Mouse (Mus musculus) forebrain, embryonic 15.5 days (tissue): ENCODE results near the gene Rbfox1. TPM values are rescaled to one million over a fixed set of nuclear protein-coding genes. Genes with fewer than 3 reads are reported as not detected.

Experiments
- ATAC-seq: fragments of 200-750 bp; cut with Nextera tagmentation; replicated peaks from 2 replicates; pipeline ENCODE4 v1.8.0; 2017; ENCODE audit warnings: mild to moderate bottlenecking, moderate TSS enrichment, moderate library complexity
- H3K27ac ChIP-seq: fragments of 300-500 bp; sonication (generic); replicated peaks from 2 replicates; pipeline ENCODE4 v1.5.1; 2015; ENCODE audit warnings: mild to moderate bottlenecking, inconsistent platforms
- H3K27me3 ChIP-seq: fragments of 300-500 bp; sonication (generic); 2 replicates; pipeline ENCODE4 v1.6.1; 2015; ENCODE audit warnings: inconsistent platforms
- H3K36me3 ChIP-seq: fragments of 300-500 bp; sonication (generic); 2 replicates; pipeline ENCODE4 v1.6.1; 2015; ENCODE audit warnings: mild to moderate bottlenecking, inconsistent platforms
- H3K4me1 ChIP-seq: fragments of 300-500 bp; sonication (generic); 2 replicates; pipeline ENCODE4 v1.6.1; 2015; ENCODE audit warnings: inconsistent platforms
- H3K4me2 ChIP-seq: fragments of 300-500 bp; sonication (generic); replicated peaks from 2 replicates; pipeline ENCODE4 v1.6.1; 2015; ENCODE audit warnings: mild to moderate bottlenecking, inconsistent platforms
- H3K4me3 ChIP-seq: fragments of 300-500 bp; sonication (generic); 2 replicates; pipeline ENCODE4 v1.5.1; 2015; ENCODE audit warnings: mild to moderate bottlenecking, inconsistent platforms
- H3K9ac ChIP-seq: fragments of 300-500 bp; sonication (generic); replicated peaks from 2 replicates; pipeline ENCODE4 v1.6.1; 2015; ENCODE audit warnings: mild to moderate bottlenecking, inconsistent platforms
- H3K9me3 ChIP-seq: fragments of 300-500 bp; sonication (generic); 2 replicates; pipeline ENCODE4 v1.6.1; 2016; ENCODE audit warnings: inconsistent platforms
- WGBS: fragments of 180-500 bp; shearing (Covaris S2); methylation state at CpG from one replicate; pipeline ENCODE4 v1.1.7; 2015; ENCODE audit warnings: mixed read lengths; 5-methylcytosine and 5-hydroxymethylcytosine counted together
- polyA plus RNA-seq: library from polyadenylated mRNA; unstranded; fragments of >200 nt; fragmentation: Nextera tagmentation; extraction: Ambion mirVana; gene quantifications from 2 replicates; pipeline ENCODE4 v1.2.1, GENCODE M21; 2015

Gene Rbfox1
- polyA plus RNA-seq, 1 experiment from 2014 or later = 173 TPM

- Histone ChIP-seq H3K36me3 (no peaks in the 10 kb centered on the region), H3K27ac (no peak overlapping the region), H3K4me3 (no peak overlapping the region), H3K9me3 (no peaks in the 10 kb centered on the region), H3K27me3 (no peaks in the 10 kb centered on the region), H3K4me1 (no peaks in the 10 kb centered on the region), H3K4me2 (no peak overlapping the region), H3K9ac (no peak overlapping the region)
- 51% methylated on average over 16 of the region's 16 CpGs for WGBS
- ATAC-seq = no peak
Measured at GRCm38 (mm10) chr16:7292985-7293805, 1408.0 kb downstream of the Rbfox1 start.

DNA sequence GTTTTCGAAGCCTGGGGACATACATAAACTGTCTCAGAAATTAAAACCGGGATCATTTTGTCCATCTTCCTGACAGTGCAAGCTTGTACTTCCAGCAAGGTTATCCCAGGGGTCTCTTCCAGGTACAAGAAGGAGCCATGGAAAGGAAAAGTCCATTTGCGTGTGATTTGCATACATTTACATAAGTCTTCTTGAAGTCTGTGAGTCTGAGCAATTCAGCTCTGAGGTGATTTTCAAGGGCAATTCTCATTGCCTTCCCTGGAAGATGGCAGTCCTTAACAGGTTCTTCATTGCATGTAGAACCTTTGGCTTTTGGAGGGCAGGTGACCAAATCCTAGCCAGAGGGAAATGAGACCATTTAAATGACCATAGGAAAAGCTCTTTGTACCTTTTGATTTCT, 1417.3 kb downstream of the Rbfox1 start:
- no peak overlapping the region for H3K9ac ChIP-seq
- WGBS = 61% methylated on average over 3 of the region's 3 CpGs
- H3K4me1 ChIP-seq = no peaks in the 10 kb centered on the region
- no peak overlapping the region for H3K4me3 ChIP-seq
- H3K27me3 ChIP-seq = no peaks in the 10 kb centered on the region
- H3K9me3 ChIP-seq = no peaks in the 10 kb centered on the region
- H3K36me3 ChIP-seq = no peaks in the 10 kb centered on the region
- no peak overlapping the region for H3K4me2 ChIP-seq
- no peak overlapping the region for H3K27ac ChIP-seq
- ATAC-seq = no peak

DNA sequence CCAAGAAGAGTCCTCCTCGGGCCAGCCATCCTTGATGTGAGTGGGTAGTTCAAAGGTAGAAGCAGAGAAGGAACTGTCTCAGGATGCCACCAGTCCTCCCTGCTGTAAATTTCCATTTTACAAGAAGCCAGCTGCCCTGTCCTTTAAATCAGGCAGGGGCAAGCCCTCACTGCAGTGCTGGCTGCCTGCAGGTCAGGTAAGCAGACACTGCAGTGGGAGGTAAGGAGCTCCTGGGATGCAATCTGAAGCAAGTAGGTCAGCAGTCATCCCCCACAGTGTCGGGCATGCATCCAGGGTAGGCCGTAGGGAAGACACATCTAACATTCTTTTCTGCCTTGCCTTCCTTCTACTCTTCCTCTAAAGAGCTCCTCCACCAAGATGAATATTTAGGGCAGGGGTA, 1444.0 kb downstream of the Rbfox1 start:
- Histone ChIP-seq H3K4me1 (no peaks in the 10 kb centered on the region), H3K27me3 (no peaks in the 10 kb centered on the region), H3K36me3 (no peaks in the 10 kb centered on the region; the same call in 1 of the 2 replicates), H3K27ac (no peak overlapping the region), H3K9ac (no peak overlapping the region), H3K9me3 (no peaks in the 10 kb centered on the region), H3K4me3 (no peak overlapping the region), H3K4me2 (no peak overlapping the region)
- 76% methylated on average over 3 of the region's 3 CpGs for WGBS
- ATAC-seq = no peak

DNA sequence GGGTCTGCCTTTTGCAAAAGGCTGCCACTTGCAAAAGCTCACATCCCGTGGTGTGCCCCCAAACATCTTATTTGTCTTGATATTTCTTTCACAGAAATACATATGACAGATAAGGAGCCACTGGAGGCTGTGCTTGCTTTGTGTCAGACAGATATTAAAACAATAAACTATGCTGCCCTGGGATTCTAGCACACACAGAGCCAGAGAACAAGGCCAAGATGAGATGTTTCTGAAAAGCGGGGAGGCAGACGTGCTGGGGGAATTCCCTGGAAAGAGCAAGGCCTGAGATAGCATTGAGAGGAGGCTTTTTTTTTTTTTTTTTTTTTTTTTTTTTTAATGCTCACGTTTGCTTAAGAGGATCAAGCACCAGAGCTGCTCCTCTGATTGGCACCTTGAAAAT, 1456.0 kb downstream of the Rbfox1 start:
- no peak for ATAC-seq

DNA sequence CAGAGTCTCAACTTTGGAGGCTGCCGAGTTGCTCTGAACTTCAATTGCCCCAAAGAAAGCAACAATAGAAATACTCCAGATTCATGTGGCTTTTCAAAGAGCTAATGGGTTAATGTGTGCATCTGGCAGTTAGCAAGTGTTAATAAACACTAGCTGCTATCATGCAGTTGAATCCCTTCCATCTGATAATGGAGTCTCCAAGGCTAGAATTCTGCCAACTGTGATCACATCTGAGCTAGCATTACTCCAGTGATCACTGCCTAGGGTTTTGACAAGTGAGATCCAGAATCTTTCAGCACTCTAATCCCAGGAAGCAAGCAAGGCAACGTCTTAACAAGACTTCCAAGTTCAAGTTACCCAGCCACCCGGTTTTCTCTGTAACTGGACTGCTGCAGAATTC, 1460.1 kb downstream of the Rbfox1 start:
- peak; percentile 43; the same call in 1 of the 2 replicates for ATAC-seq

More for the DNA sequence above, 1456.0 kb downstream of the Rbfox1 start:
- Histone ChIP-seq H3K4me1 (peaks cover 13% of the 10 kb centered on the region), H3K4me3 (no peak overlapping the region), H3K9ac (no peak overlapping the region), H3K27me3 (peaks cover 20% of the 10 kb centered on the region; the same call in 1 of the 2 replicates), H3K27ac (no peak overlapping the region), H3K9me3 (no peaks in the 10 kb centered on the region), H3K4me2 (no peak overlapping the region), H3K36me3 (no peaks in the 10 kb centered on the region)
- WGBS = 36% methylated on average over 4 of the region's 4 CpGs

DNA sequence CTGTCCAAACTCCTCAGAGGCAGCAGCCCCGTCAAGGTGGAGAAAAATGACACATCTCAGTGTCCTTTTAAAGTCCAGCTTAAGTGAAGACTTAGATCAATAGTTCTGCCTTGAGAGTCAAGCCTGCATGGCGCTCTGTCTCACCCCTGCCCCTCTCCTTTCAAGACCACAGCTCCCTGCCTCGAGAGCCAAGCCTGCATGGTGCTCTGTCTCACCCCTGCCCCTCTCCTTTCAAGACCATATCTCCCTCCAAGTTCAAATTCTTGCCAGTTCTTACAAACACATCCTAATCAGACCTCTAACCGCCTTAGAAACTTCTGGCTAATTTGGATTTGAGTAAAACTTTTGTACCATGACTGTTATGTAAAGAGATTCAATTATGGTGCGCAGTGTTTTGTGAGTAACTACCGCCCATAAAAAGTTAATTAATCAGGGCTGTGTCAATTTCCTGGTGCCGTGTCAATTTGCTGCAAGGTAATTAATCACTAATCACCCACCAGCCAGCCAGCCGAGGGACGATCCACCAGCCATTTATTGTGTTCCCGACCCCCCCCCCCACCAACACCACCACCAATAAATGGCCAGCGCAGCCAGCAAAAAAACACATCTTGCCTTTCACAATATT, 1461.0 kb downstream of the Rbfox1 start:
- Histone ChIP-seq H3K4me3 (no peak overlapping the region), H3K4me1 (peaks cover 20% of the 10 kb centered on the region), H3K9me3 (no peaks in the 10 kb centered on the region), H3K4me2 (no peak overlapping the region), H3K27me3 (peaks cover 34% of the 10 kb centered on the region; the same call in 1 of the 2 replicates), H3K36me3 (no peaks in the 10 kb centered on the region), H3K9ac (no peak overlapping the region), H3K27ac (no peak overlapping the region)
- WGBS = 9% methylated on average over 11 of the region's 11 CpGs
- peak; percentile 60 for ATAC-seq

More for the DNA sequence above, 1460.1 kb downstream of the Rbfox1 start:
- Histone ChIP-seq H3K36me3 (no peaks in the 10 kb centered on the region), H3K9me3 (no peaks in the 10 kb centered on the region), H3K4me1 (peaks cover 20% of the 10 kb centered on the region), H3K4me3 (no peak overlapping the region), H3K27ac (no peak overlapping the region), H3K27me3 (peaks cover 30% of the 10 kb centered on the region; the same call in 1 of the 2 replicates), H3K9ac (no peak overlapping the region), H3K4me2 (no peak overlapping the region)
- 39% methylated on average over 3 of the region's 3 CpGs for WGBS

- WGBS = 28% methylated on average over 7 of the region's 7 CpGs
- ATAC-seq = no peak
Measured at GRCm38 (mm10) chr16:7347522-7348165, 1462.5 kb downstream of the Rbfox1 start.

DNA sequence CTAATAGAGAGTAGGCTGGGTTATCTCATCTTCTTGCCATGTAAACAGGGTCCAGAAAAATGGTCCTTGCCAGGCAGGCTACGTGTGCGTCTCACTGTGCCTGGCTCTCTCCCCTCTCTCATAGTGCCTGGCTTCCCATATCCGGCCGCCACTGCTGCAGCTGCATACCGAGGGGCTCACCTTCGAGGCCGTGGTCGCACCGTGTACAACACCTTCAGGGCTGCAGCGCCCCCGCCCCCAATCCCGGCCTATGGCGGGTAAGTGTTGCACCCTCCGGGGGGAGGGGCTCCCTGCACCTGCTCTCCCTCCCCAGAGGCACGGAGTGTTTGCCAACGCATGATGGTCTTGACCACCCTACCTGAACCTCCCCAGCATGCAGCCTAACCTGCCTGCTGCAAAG, 1467.7 kb downstream of the Rbfox1 start:
- Histone ChIP-seq H3K4me3 (no peak overlapping the region), H3K9me3 (no peaks in the 10 kb centered on the region), H3K27me3 (peaks cover 19% of the 10 kb centered on the region; the same call in 1 of the 2 replicates), H3K27ac (no peak overlapping the region), H3K4me2 (no peak overlapping the region), H3K4me1 (0 out of 2 replicates have a peak, but pooled peaks cover 3% of the 10 kb centered on the region), H3K36me3 (no peaks in the 10 kb centered on the region), H3K9ac (no peak overlapping the region)
- 73% methylated on average over 16 of the region's 16 CpGs for WGBS
- no peak for ATAC-seq

More at GRCm38 (mm10) chr16:7347522-7348165, 1462.5 kb downstream of the Rbfox1 start:
- H3K4me2 ChIP-seq = no peak overlapping the region
- no peak overlapping the region for H3K27ac ChIP-seq
- peaks cover 28% of the 10 kb centered on the region; the same call in 1 of the 2 replicates for H3K27me3 ChIP-seq
- no peak overlapping the region for H3K4me3 ChIP-seq
- H3K36me3 ChIP-seq = no peaks in the 10 kb centered on the region
- H3K4me1 ChIP-seq = peaks cover 20% of the 10 kb centered on the region
- no peaks in the 10 kb centered on the region for H3K9me3 ChIP-seq
- H3K9ac ChIP-seq = no peak overlapping the region

DNA sequence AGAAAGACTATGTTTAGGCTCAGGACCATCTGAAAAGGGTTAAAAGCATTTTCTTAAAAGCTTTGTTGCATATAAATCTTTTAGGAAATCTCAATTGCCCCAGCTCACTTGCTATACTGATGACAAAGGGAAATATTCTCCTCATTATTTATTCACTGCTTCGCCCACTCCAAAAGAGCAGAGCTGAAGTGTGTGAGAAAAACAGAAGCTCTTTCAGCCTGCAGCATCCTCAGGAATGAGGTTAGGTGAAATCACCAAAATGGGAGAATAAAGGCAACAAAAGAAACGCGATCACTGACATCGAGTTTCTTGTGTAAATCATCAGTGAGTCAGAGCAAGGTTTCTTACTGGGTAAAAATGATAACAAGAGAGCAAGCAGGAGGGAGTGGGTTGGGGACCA, 1469.0 kb downstream of the Rbfox1 start:
- WGBS = 35% methylated on average over 4 of the region's 4 CpGs
- Histone ChIP-seq H3K27ac (no peak overlapping the region), H3K4me1 (peaks cover 11% of the 10 kb centered on the region), H3K9me3 (no peaks in the 10 kb centered on the region), H3K36me3 (no peaks in the 10 kb centered on the region), H3K4me3 (no peak overlapping the region), H3K9ac (no peak overlapping the region), H3K27me3 (peaks cover 13% of the 10 kb centered on the region; the same call in 1 of the 2 replicates), H3K4me2 (no peak overlapping the region)
- no peak for ATAC-seq

GRCm38 (mm10) chr16:7359043-7359442, 1473.9 kb downstream of the Rbfox1 start:
- H3K9me3 ChIP-seq = no peaks in the 10 kb centered on the region
- H3K4me3 ChIP-seq = no peak overlapping the region
- no peak overlapping the region for H3K9ac ChIP-seq
- no peaks in the 10 kb centered on the region for H3K27me3 ChIP-seq
- H3K36me3 ChIP-seq = no peaks in the 10 kb centered on the region
- ATAC-seq = no peak
- 23% methylated on average over 5 of the region's 5 CpGs for WGBS
- H3K4me2 ChIP-seq = no peak overlapping the region
- peaks cover 12% of the 10 kb centered on the region for H3K4me1 ChIP-seq
- H3K27ac ChIP-seq = no peak overlapping the region

GRCm38 (mm10) chr16:7360706-7361105, 1475.6 kb downstream of the Rbfox1 start:
- peaks cover 12% of the 10 kb centered on the region for H3K4me1 ChIP-seq
- H3K27me3 ChIP-seq = no peaks in the 10 kb centered on the region
- no peak overlapping the region for H3K9ac ChIP-seq
- WGBS = 69% methylated on average over 1 of the region's 1 CpGs
- H3K9me3 ChIP-seq = no peaks in the 10 kb centered on the region
- no peak overlapping the region for H3K27ac ChIP-seq
- no peak overlapping the region for H3K4me3 ChIP-seq
- ATAC-seq = no peak
- H3K4me2 ChIP-seq = no peak overlapping the region
- no peaks in the 10 kb centered on the region for H3K36me3 ChIP-seq

- ATAC-seq = no peak
- no peaks in the 10 kb centered on the region for H3K4me1 ChIP-seq
Measured at GRCm38 (mm10) chr16:7365878-7366277, 1480.7 kb downstream of the Rbfox1 start.

More at GRCm38 (mm10) chr16:7365878-7366277, 1480.7 kb downstream of the Rbfox1 start:
- H3K27me3 ChIP-seq = peaks cover 5% of the 10 kb centered on the region; the same call in 1 of the 2 replicates
- no peaks in the 10 kb centered on the region for H3K36me3 ChIP-seq
- H3K9ac ChIP-seq = no peak overlapping the region
- no peaks in the 10 kb centered on the region for H3K9me3 ChIP-seq
- no peak overlapping the region for H3K4me3 ChIP-seq
- no peak overlapping the region for H3K27ac ChIP-seq
- no peak overlapping the region for H3K4me2 ChIP-seq
